Mouse (Mus musculus) embryonic facial prominence, embryonic 12.5 days (tissue): ENCODE results near the gene Gm20878. TPM values are rescaled to one million over a fixed set of nuclear protein-coding genes. Genes with fewer than 3 reads are reported as not detected.
"Not testable (repeated sequence)": the region's sequence is repeated elsewhere in the genome, so short reads cannot be mapped to it uniquely, and the experiment has no call there.

ENCODE experiments used
- ATAC-seq: fragments of 200-750 bp; cut with Nextera tagmentation; 2 replicates; pipeline ENCODE4 v1.8.0; 2017; ENCODE audit not compliant: insufficient number of reproducible peaks, insufficient read depth, low FRiP score, low TSS enrichment
- H3K27ac ChIP-seq: fragments of 300-500 bp; sonication (generic); 2 replicates; pipeline ENCODE4 v1.5.1; 2016; ENCODE audit warnings: mild to moderate bottlenecking
- H3K27me3 ChIP-seq: fragments of 300-500 bp; sonication (generic); 2 replicates; pipeline ENCODE4 v1.6.1; 2016; ENCODE audit warnings: mild to moderate bottlenecking, moderate library complexity
- H3K36me3 ChIP-seq: fragments of 300-500 bp; sonication (generic); 2 replicates; pipeline ENCODE4 v1.6.1; 2016; ENCODE audit warnings: mild to moderate bottlenecking
- H3K4me1 ChIP-seq: fragments of 300-500 bp; sonication (generic); 2 replicates; pipeline ENCODE4 v1.6.1; 2016
- H3K4me2 ChIP-seq: fragments of 300-500 bp; sonication (generic); replicated peaks from 2 replicates; pipeline ENCODE4 v1.6.1; 2016; ENCODE audit warnings: mild to moderate bottlenecking, moderate library complexity
- H3K4me3 ChIP-seq: fragments of 300-500 bp; sonication (generic); 2 replicates; pipeline ENCODE4 v1.5.1; 2016; ENCODE audit warnings: mild to moderate bottlenecking
- H3K9ac ChIP-seq: fragments of 300-500 bp; sonication (generic); 2 replicates; pipeline ENCODE4 v1.6.1; 2016; ENCODE audit warnings: mild to moderate bottlenecking, moderate library complexity
- H3K9me3 ChIP-seq: fragments of 300-500 bp; sonication (generic); 2 replicates; pipeline ENCODE4 v1.6.1; 2016; ENCODE audit warnings: mild to moderate bottlenecking, moderate library complexity
- WGBS: fragments of 180-500 bp; shearing (Covaris S2); methylation state at CpG from one replicate; pipeline ENCODE4 v1.1.7; 2016; 5-methylcytosine and 5-hydroxymethylcytosine counted together
- polyA plus RNA-seq: library from polyadenylated mRNA; unstranded; fragments of >200 nt; fragmentation: Nextera tagmentation; extraction: Ambion mirVana; gene quantifications from 2 replicates; pipeline ENCODE4 v1.2.1, GENCODE M21; 2016

The Gm20878 gene
- polyA plus RNA-seq, result 4.0 and 4.4 TPM in 2 replicates

- H3K36me3 ChIP-seq, result not testable (repeated sequence)
These were observed at the start of gene Gm20878 for GRCm38 (mm10) chr4:41941272-41941671. Gm20878 (plus strand) TSS chr4:41941572.

GRCm38 (mm10) chr4:41903310-41903709 lies 38.1 kb upstream of the Gm20878 start, which contains the start of gene Gm21541:
Gm21541 (plus strand) TSS chr4:41903610.
- no CpG with 5 or more reads among the region's 5 CpGs for WGBS
- H3K4me2 ChIP-seq, ATAC-seq, H3K9ac ChIP-seq, H3K36me3 ChIP-seq, H3K27ac ChIP-seq, H3K27me3 ChIP-seq, H3K9me3 ChIP-seq, H3K4me3 ChIP-seq, H3K4me1 ChIP-seq: not testable (repeated sequence)

More at GRCm38 (mm10) chr4:41941272-41941671, at the start of gene Gm20878:
- not testable (repeated sequence) for H3K27ac ChIP-seq, H3K4me1 ChIP-seq, H3K4me3 ChIP-seq, ATAC-seq, H3K9ac ChIP-seq, H3K4me2 ChIP-seq, H3K9me3 ChIP-seq, H3K27me3 ChIP-seq
- WGBS, result no CpG with 5 or more reads among the region's 8 CpGs

- not testable (repeated sequence) for H3K27me3 ChIP-seq, H3K9ac ChIP-seq, H3K9me3 ChIP-seq, ATAC-seq, H3K4me2 ChIP-seq, H3K4me1 ChIP-seq, H3K4me3 ChIP-seq, H3K36me3 ChIP-seq, H3K27ac ChIP-seq
- no CpG with 5 or more reads among the region's 1 CpGs for WGBS
These were observed 24.4 kb downstream of the Gm20878 start, which contains the start of gene Fam205a4 for GRCm38 (mm10) chr4:41965758-41966157. Fam205a4 (plus strand) TSS chr4:41966058.

Other genes with a start within 250 kb of the Gm20878 start
- gene Cntfr, start 244.5 kb upstream of the Gm20878 start, polyA plus RNA-seq, result 13.6 and 14.9 TPM in 2 replicates
- 337 and 358 TPM in 2 replicates for gene Il11ra1, start 241.6 kb upstream of the Gm20878 start, polyA plus RNA-seq
- 84.9 and 87.8 TPM in 2 replicates for gene Rpp25l, start 228.0 kb upstream of the Gm20878 start, polyA plus RNA-seq
- 117 and 122 TPM in 2 replicates for gene Dctn3, start 218.4 kb upstream of the Gm20878 start, polyA plus RNA-seq
- gene Arid3c, start 210.4 kb upstream of the Gm20878 start, polyA plus RNA-seq, result 0.18 TPM in 1 of 2 replicates, not detected in the other
- gene Galt, start 186.3 kb upstream of the Gm20878 start, polyA plus RNA-seq, result 40.4 and 41.5 TPM in 2 replicates
- gene Sigmar1, start 185.4 kb upstream of the Gm20878 start, polyA plus RNA-seq, result 74.1 and 76.6 TPM in 2 replicates
- gene Ccl27a, start 167.3 kb upstream of the Gm20878 start, polyA plus RNA-seq, result 71.7 and 81.6 TPM in 2 replicates
- gene Gm21541, start 38.0 kb upstream of the Gm20878 start, polyA plus RNA-seq, result 11.7 TPM in 1 of 2 replicates, not detected in the other
- 0.32 and 0.37 TPM in 2 replicates for gene Fam205a4, start 24.5 kb downstream of the Gm20878 start, polyA plus RNA-seq
- 0.24 TPM in 1 of 2 replicates, not detected in the other for gene Gm21093, start 93.2 kb downstream of the Gm20878 start, polyA plus RNA-seq
- not detected in 2 replicates for gene Gm3893, start 149.6 kb downstream of the Gm20878 start, polyA plus RNA-seq
- gene Gm13304, start 173.2 kb downstream of the Gm20878 start, polyA plus RNA-seq, result 26.6 TPM in 1 of 2 replicates, not detected in the other
- not detected in 2 replicates for gene Gm13306, start 211.9 kb downstream of the Gm20878 start, polyA plus RNA-seq
- gene Gm13305, start 227.0 kb downstream of the Gm20878 start, polyA plus RNA-seq, result not detected in 2 replicates